1 mouse cellular context compared by ENCODE assay signal in genomic region chr3:32494387-32495087, GRCm38 (mm10).
TF ChIP-seq lines count a peak whose summit lies in the region.

No protein-coding gene starts in this region.

TF ChIP-seq in MEL, 35 proteins besides CTCF, POLR2A, EP300 and RAD21 (continued from another document):
- peak; percentile 60 for TF ChIP-seq ZC3H11A (IDR thresholded peaks at IDR 0.05; ENCODE audit: low read depth, low read length)
- TF ChIP-seq TCF12 (IDR thresholded peaks at IDR 0.05; ENCODE audit: low read depth, low read length): no peak
- TF ChIP-seq KAT2A (conservative IDR thresholded peaks at IDR 0.05; ENCODE audit: low read depth, low read length): no peak
